17 mouse cellular contexts compared by ENCODE assay signal in the genomic region with DNA sequence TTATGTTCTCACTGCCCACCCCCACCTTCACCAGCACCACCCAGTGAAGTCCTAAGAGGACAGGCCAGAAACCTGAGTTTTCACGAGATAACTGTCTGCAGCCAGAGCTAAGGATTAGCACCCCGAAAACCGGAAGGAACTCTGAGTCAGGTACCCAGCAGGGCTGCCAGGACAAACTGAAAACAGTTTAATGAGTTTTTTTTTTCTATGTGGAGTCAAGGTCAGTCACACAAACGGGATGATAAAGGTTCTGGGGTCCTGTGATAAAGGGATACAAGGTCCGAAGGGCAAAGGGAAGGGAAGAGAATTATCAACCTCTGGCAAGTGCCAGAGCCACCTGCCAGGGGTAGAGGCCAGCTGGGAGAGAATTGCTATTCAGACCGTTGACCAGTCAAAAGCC. TPM values are rescaled to one million over a fixed set of nuclear protein-coding genes. Genes with fewer than 3 reads are reported as not detected.
DNase-seq lines count a peak whose midpoint lies in the region; TF ChIP-seq lines count a peak whose summit lies in the region.
"Had no signal": no experiment of that assay in that cellular context is flagged by ENCODE, and none has a peak within 500 bp of the region (broad histone marks: within the 10 kb centered on the region; RNA-seq: fewer than 3 reads in every experiment).

No protein-coding gene starts in this region.

- no peak for TF ChIP-seq POLR2A in CH12.LX (IDR thresholded peaks at IDR 0.05; ENCODE audit: low read depth, low read length)

- H3K36me3 ChIP-seq in CH12.LX (replicated peaks in 1 of 2; ENCODE audit: control insufficient read depth in 1 of 2, insufficient read depth in 1 of 2, low read length in 1 of 2): no peaks in the 10 kb centered on the region
- H3K36me3 ChIP-seq: embryonic facial prominence, embryonic 10.5 days; hindbrain, embryonic 10.5 days; liver, embryonic 13.5 days; midbrain, embryonic 15.5 days had no signal

- no peak overlapping the region for H3K4me3 ChIP-seq in CH12.LX (replicated peaks in 1 of 3; ENCODE audit: low read depth in 2 of 3, low read length in 2 of 3, poor library complexity in 1 of 3)
- H3K4me3 ChIP-seq: embryonic facial prominence, embryonic 10.5 days; hindbrain, embryonic 10.5 days; left cerebral cortex, adult 2 months; liver, embryonic 13.5 days; midbrain, embryonic 15.5 days had no signal

- dilution Hi-C loops in CH12.LX (cut with MboI; ENCODE audit: extremely low pct_ligation_motif_present, extremely low pct_unique_long_range_greater_than_20kb, low sequenced_read_pairs): no loop called here

- TF ChIP-seq EP300 in CH12.LX (IDR thresholded peaks at IDR 0.05; ENCODE audit: low read length): no peak

- H3K9me3 ChIP-seq in CH12.LX (replicated peaks; ENCODE audit: low read length): no peaks in the 10 kb centered on the region
- H3K9me3 ChIP-seq: embryonic facial prominence, embryonic 10.5 days; hindbrain, embryonic 10.5 days; liver, embryonic 13.5 days; midbrain, embryonic 15.5 days had no signal

- no peak overlapping the region for H3K27ac ChIP-seq in CH12.LX (ENCODE audit: insufficient read depth, low read depth)
- H3K27ac ChIP-seq: embryonic facial prominence, embryonic 10.5 days; hindbrain, embryonic 10.5 days; left cerebral cortex, adult 2 months; liver, embryonic 13.5 days; midbrain, embryonic 15.5 days had no signal

- no peak overlapping the region for H3K9ac ChIP-seq in CH12.LX (ENCODE audit: insufficient read depth, low read depth)
- H3K9ac ChIP-seq: liver, embryonic 13.5 days; midbrain, embryonic 15.5 days had no signal

- H3K79me2 ChIP-seq in CH12.LX (replicated peaks; ENCODE audit: control insufficient read depth, extremely low read depth, insufficient read depth, poor library complexity, severe bottlenecking): no peaks in the 10 kb centered on the region

- TF ChIP-seq RAD21 in CH12.LX (IDR thresholded peaks at IDR 0.05; ENCODE audit: low read depth, low read length): no peak

- no peaks in the 10 kb centered on the region for H3K4me1 ChIP-seq in CH12.LX (ENCODE audit: control insufficient read depth in 1 of 2, insufficient read depth in 2 of 2)
- H3K4me1 ChIP-seq: liver, embryonic 13.5 days; midbrain, embryonic 15.5 days had no signal

- in situ Hi-C loops in CH12.LX (cut with MboI; ENCODE audit: low pct_ligation_motif_present, low pct_unique_long_range_greater_than_20kb, low sequenced_read_pairs): no loop called here

- TF ChIP-seq CTCF in CH12.LX (conservative IDR thresholded peaks at IDR 0.05 in 1 of 2, IDR thresholded peaks at IDR 0.05 in 1 of 2; ENCODE audit: low read depth in 2 of 2, low read length in 2 of 2): no peak

- peak overlapping the region; percentile 40; the same call in 1 of the 2 replicates for H3K4me2 ChIP-seq in CH12.LX (ENCODE audit: insufficient read depth, low read depth, poor library complexity, severe bottlenecking)
- H3K4me2 ChIP-seq: liver, embryonic 13.5 days; midbrain, embryonic 15.5 days had no signal

- peak; percentile 54 for DNase-seq in kidney, adult 11 months
- no peak for DNase-seq in kidney, postnatal 4 days
- DNase-seq in 416B (ENCODE audit: low read depth) (peak; percentile 94), CH12.LX (ENCODE audit: extremely low read depth) (no peak)
- peak; percentile 82 for DNase-seq in kidney, adult 9 months
- DNase-seq in spleen, adult 18-20 months: no peak
- no peak for DNase-seq in lung, postnatal 14 days
- DNase-seq: cerebellum, adult 9-11 months; gastrocnemius, postnatal 36 days; liver, embryonic 13.5 days; lung, postnatal 36 days; right cerebral cortex, postnatal 25 days; thymus, postnatal 14 days had no signal

- no peaks in the 10 kb centered on the region for H3K27me3 ChIP-seq in CH12.LX (replicated peaks)
- H3K27me3 ChIP-seq: liver, embryonic 13.5 days; midbrain, embryonic 15.5 days had no signal

TF ChIP-seq in CH12.LX, 34 proteins besides CTCF, POLR2A, EP300 and RAD21:
- TF ChIP-seq TBP (conservative IDR thresholded peaks at IDR 0.05; ENCODE audit: low read depth, low read length) (no peak), UBTF (IDR thresholded peaks at IDR 0.05; ENCODE audit: low read depth, low read length) (no peak), TCF12 (IDR thresholded peaks at IDR 0.05; ENCODE audit: low read depth, low read length) (0 out of 2 replicates have a peak, but pooled peaks have one; percentile 30), ZNF384 (IDR thresholded peaks at IDR 0.05; ENCODE audit: low read depth, low read length) (peak; percentile 49)

RNA-seq across cellular contexts. Expression of a gene that starts 19.4 kb away (rescaled TPM):
- total RNA-seq in CH12.LX (2012; rRNA removed) (0.13 TPM in 1 of 2 replicates, not detected in the other), CH12.LX (2014; rRNA removed) (not detected in 2 replicates)
- not detected in 2 replicates for polyA plus RNA-seq in CH12.LX (2012; ENCODE audit: insufficient read length, low read depth)
- polyA plus RNA-seq: embryonic facial prominence, embryonic 10.5 days had no signal

RNA-seq across cellular contexts. Expression of a gene that starts 23.8 kb away (rescaled TPM):
- total RNA-seq in CH12.LX (2012; rRNA removed) (not detected in 2 replicates), CH12.LX (2014; rRNA removed) (not detected in 2 replicates)
- not detected in 2 replicates for polyA plus RNA-seq in CH12.LX (2012; ENCODE audit: insufficient read length, low read depth)
- polyA plus RNA-seq: embryonic facial prominence, embryonic 10.5 days had no signal

RNA-seq across cellular contexts. Expression of a gene that starts 47.7 kb away (rescaled TPM):
- not detected in 2 replicates for total RNA-seq in CH12.LX (2012; rRNA removed)
- total RNA-seq in CH12.LX (2014; rRNA removed): not detected in 2 replicates
- polyA plus RNA-seq in CH12.LX (2012; ENCODE audit: insufficient read length, low read depth): not detected in 2 replicates
- total RNA-seq: gastrocnemius, postnatal 36 days; left cerebral cortex, adult 2 months had no signal
- polyA plus RNA-seq: embryonic facial prominence, embryonic 10.5 days; hindbrain, embryonic 10.5 days; liver, embryonic 13.5 days; midbrain, embryonic 15.5 days had no signal

Comparison
In these comparisons a context has a peak if more than half of its experiments do, and no peak if none do; other contexts are left out.
1. DNase-seq: peak in kidney, adult 11 months (single experiment), 416B (single experiment) and kidney, adult 9 months (single experiment); none in kidney, postnatal 4 days (0 of 2), CH12.LX (single experiment), spleen, adult 18-20 months (0 of 2) and lung, postnatal 14 days (single experiment).